Mouse (Mus musculus): ENCODE data around the gene Foxo4.

- TF ChIP-seq CTCF (IDR thresholded peaks at IDR 0.05; ENCODE audit: insufficient read depth, low read length), result no peak
- TF ChIP-seq POLR2A (IDR thresholded peaks at IDR 0.05; ENCODE audit: borderline replicate concordance, extremely low read depth, low read depth, low read length), result no peak
Observed at GRCm38 (mm10) chrX:101273410-101273809, 19.1 kb downstream of the Foxo4 start.

Data from lung, adult 2 months (tissue).